Mouse (Mus musculus) kidney, embryonic 15.5 days (tissue): ENCODE results near the gene Mrtfb. TPM values are rescaled to one million over a fixed set of nuclear protein-coding genes. Genes with fewer than 3 reads are reported as not detected.

Experiments
- ATAC-seq: fragments of 200-750 bp; cut with Nextera tagmentation; replicated peaks from 2 replicates; pipeline ENCODE4 v1.8.0; 2017; ENCODE audit warnings: moderate TSS enrichment; ENCODE audit not compliant: low FRiP score
- H3K27ac ChIP-seq: fragments of 300-500 bp; sonication (generic); 2 replicates; pipeline ENCODE4 v1.5.1; 2015; ENCODE audit warnings: mild to moderate bottlenecking, inconsistent platforms
- H3K27me3 ChIP-seq: fragments of 300-500 bp; sonication (generic); 2 replicates; pipeline ENCODE4 v1.6.1; 2015; ENCODE audit warnings: inconsistent platforms
- H3K36me3 ChIP-seq: fragments of 300-500 bp; sonication (generic); 2 replicates; pipeline ENCODE4 v1.6.1; 2015; ENCODE audit warnings: inconsistent platforms
- H3K4me1 ChIP-seq: fragments of 300-500 bp; sonication (generic); 2 replicates; pipeline ENCODE4 v1.6.1; 2015; ENCODE audit warnings: inconsistent platforms
- H3K4me2 ChIP-seq: fragments of 300-500 bp; sonication (generic); 2 replicates; pipeline ENCODE4 v1.6.1; 2015; ENCODE audit warnings: moderate library complexity, mild to moderate bottlenecking, inconsistent platforms
- H3K4me3 ChIP-seq: fragments of 300-500 bp; sonication (generic); replicated peaks from 2 replicates; pipeline ENCODE4 v1.5.1; 2015; ENCODE audit warnings: mild to moderate bottlenecking, inconsistent platforms
- H3K9ac ChIP-seq: fragments of 300-500 bp; sonication (generic); 2 replicates; pipeline ENCODE4 v1.6.1; 2015; ENCODE audit warnings: mild to moderate bottlenecking, inconsistent platforms
- H3K9me3 ChIP-seq: fragments of 300-500 bp; sonication (generic); replicated peaks from 2 replicates; pipeline ENCODE4 v1.6.1; 2016; ENCODE audit warnings: inconsistent platforms
- WGBS: fragments of 180-500 bp; shearing (Covaris S2); methylation state at CpG from one replicate; pipeline ENCODE4 v1.1.7; 2015; ENCODE audit warnings: mixed read lengths; 5-methylcytosine and 5-hydroxymethylcytosine counted together
- polyA plus RNA-seq: library from polyadenylated mRNA; unstranded; fragments of >200 nt; fragmentation: Nextera tagmentation; extraction: Ambion mirVana; gene quantifications from 2 replicates; pipeline ENCODE4 v1.2.1, GENCODE M21; 2015

Gene Mrtfb
- polyA plus RNA-seq, 1 experiment from 2014 or later, result 21.2 TPM

GRCm38 (mm10) chr16:13430940-13431339 is 174.7 kb downstream of the Mrtfb start:
- Histone ChIP-seq H3K4me1 (0 out of 2 replicates have a peak, but pooled peaks cover 7% of the 10 kb centered on the region), H3K27me3 (no peaks in the 10 kb centered on the region), H3K27ac (no peak overlapping the region), H3K4me3 (no peak overlapping the region), H3K9me3 (no peaks in the 10 kb centered on the region), H3K4me2 (no peak overlapping the region), H3K36me3 (no peaks in the 10 kb centered on the region), H3K9ac (no peak overlapping the region)
- no peak for ATAC-seq
- WGBS, result 72% methylated on average over 1 of the region's 1 CpGs

GRCm38 (mm10) chr16:13435627-13436026 is 179.3 kb downstream of the Mrtfb start:
- 81% methylated on average over 2 of the region's 2 CpGs for WGBS
- no peak for ATAC-seq

GRCm38 (mm10) chr16:13437037-13437769 is 180.9 kb downstream of the Mrtfb start:
- Histone ChIP-seq H3K9ac (peak overlapping the region; percentile 51), H3K4me1 (peaks cover 7% of the 10 kb centered on the region; the same call in 1 of the 2 replicates), H3K9me3 (no peaks in the 10 kb centered on the region), H3K27ac (peak overlapping the region; percentile 61), H3K4me3 (peak overlapping the region; percentile 52), H3K4me2 (peak overlapping the region; percentile 70), H3K36me3 (no peaks in the 10 kb centered on the region), H3K27me3 (no peaks in the 10 kb centered on the region)
- peak; percentile 95 for ATAC-seq
- under 1% methylated on average over 58 of the region's 58 CpGs for WGBS

More at GRCm38 (mm10) chr16:13435627-13436026, 179.3 kb downstream of the Mrtfb start:
- no peak overlapping the region for H3K9ac ChIP-seq
- H3K9me3 ChIP-seq, result no peaks in the 10 kb centered on the region
- no peaks in the 10 kb centered on the region for H3K36me3 ChIP-seq
- peaks cover 14% of the 10 kb centered on the region; the same call in 1 of the 2 replicates for H3K4me1 ChIP-seq
- no peaks in the 10 kb centered on the region for H3K27me3 ChIP-seq
- H3K4me3 ChIP-seq, result no peak overlapping the region
- no peak overlapping the region for H3K4me2 ChIP-seq
- H3K27ac ChIP-seq, result no peak overlapping the region

GRCm38 (mm10) chr16:13437770-13438372 is 181.6 kb downstream of the Mrtfb start:
- H3K27ac ChIP-seq, result peak overlapping the region; percentile 61
- peak overlapping the region; percentile 51 for H3K9ac ChIP-seq
- peak overlapping the region; percentile 52 for H3K4me3 ChIP-seq
- H3K27me3 ChIP-seq, result no peaks in the 10 kb centered on the region
- no peaks in the 10 kb centered on the region for H3K36me3 ChIP-seq
- peak overlapping the region; percentile 70 for H3K4me2 ChIP-seq
- H3K9me3 ChIP-seq, result no peaks in the 10 kb centered on the region
- peaks cover 7% of the 10 kb centered on the region; the same call in 1 of the 2 replicates for H3K4me1 ChIP-seq
- ATAC-seq, result peak; percentile 52
- WGBS, result under 1% methylated on average over 24 of the region's 24 CpGs

GRCm38 (mm10) chr16:13440468-13440867 is 184.2 kb downstream of the Mrtfb start:
- H3K4me2 ChIP-seq, result no peak overlapping the region
- H3K4me1 ChIP-seq, result peaks cover 7% of the 10 kb centered on the region; the same call in 1 of the 2 replicates
- H3K36me3 ChIP-seq, result no peaks in the 10 kb centered on the region
- no peak overlapping the region for H3K27ac ChIP-seq
- H3K27me3 ChIP-seq, result no peaks in the 10 kb centered on the region
- ATAC-seq, result no peak
- no peaks in the 10 kb centered on the region for H3K9me3 ChIP-seq
- no peak overlapping the region for H3K9ac ChIP-seq
- 44% methylated on average over 6 of the region's 6 CpGs for WGBS
- no peak overlapping the region for H3K4me3 ChIP-seq

- Histone ChIP-seq H3K36me3 (no peaks in the 10 kb centered on the region), H3K4me3 (no peak overlapping the region), H3K4me2 (no peak overlapping the region), H3K9me3 (no peaks in the 10 kb centered on the region), H3K9ac (no peak overlapping the region), H3K27me3 (peaks cover 13% of the 10 kb centered on the region), H3K4me1 (peaks cover 17% of the 10 kb centered on the region), H3K27ac (no peak overlapping the region)
- WGBS, result 71% methylated on average over 1 of the region's 1 CpGs
- ATAC-seq, result no peak
Observed at GRCm38 (mm10) chr16:13443764-13444163, 187.5 kb downstream of the Mrtfb start.

- Histone ChIP-seq H3K27ac (no peak overlapping the region), H3K36me3 (no peaks in the 10 kb centered on the region), H3K4me1 (peaks cover 25% of the 10 kb centered on the region), H3K4me2 (no peak overlapping the region), H3K27me3 (peaks cover 30% of the 10 kb centered on the region), H3K4me3 (no peak overlapping the region), H3K9me3 (no peaks in the 10 kb centered on the region), H3K9ac (no peak overlapping the region)
- WGBS, result 66% methylated on average over 5 of the region's 5 CpGs
- ATAC-seq, result no peak
Observed at GRCm38 (mm10) chr16:13445461-13445860, 189.2 kb downstream of the Mrtfb start.

GRCm38 (mm10) chr16:13446488-13446887 is 190.2 kb downstream of the Mrtfb start:
- no peaks in the 10 kb centered on the region for H3K9me3 ChIP-seq
- H3K27ac ChIP-seq, result no peak overlapping the region
- H3K4me1 ChIP-seq, result peaks cover 25% of the 10 kb centered on the region
- peak overlapping the region; percentile 75 for H3K4me3 ChIP-seq
- peak overlapping the region; percentile 98 for H3K4me2 ChIP-seq
- no peak overlapping the region for H3K9ac ChIP-seq
- H3K36me3 ChIP-seq, result no peaks in the 10 kb centered on the region
- WGBS, result 15% methylated on average over 15 of the region's 15 CpGs
- ATAC-seq, result no peak
- peaks cover 31% of the 10 kb centered on the region for H3K27me3 ChIP-seq

- Histone ChIP-seq H3K9me3 (no peaks in the 10 kb centered on the region), H3K27ac (no peak overlapping the region), H3K9ac (no peak overlapping the region), H3K27me3 (peaks cover 31% of the 10 kb centered on the region), H3K4me2 (peak overlapping the region; percentile 98), H3K4me1 (peaks cover 25% of the 10 kb centered on the region), H3K4me3 (peak overlapping the region; percentile 75), H3K36me3 (no peaks in the 10 kb centered on the region)
- 2% methylated on average over 11 of the region's 11 CpGs for WGBS
- ATAC-seq, result peak; percentile 27
Observed at GRCm38 (mm10) chr16:13446971-13447283, 190.6 kb downstream of the Mrtfb start.

- peak overlapping the region; percentile 65 for H3K9ac ChIP-seq
- peaks cover 25% of the 10 kb centered on the region for H3K4me1 ChIP-seq
- H3K27ac ChIP-seq, result peak overlapping the region; percentile 16; the same call in 1 of the 2 replicates
- ATAC-seq, result peak; percentile 84
- H3K4me2 ChIP-seq, result peak overlapping the region; percentile 98
- WGBS, result under 1% methylated on average over 41 of the region's 43 CpGs
- no peaks in the 10 kb centered on the region for H3K9me3 ChIP-seq
- H3K4me3 ChIP-seq, result peak overlapping the region; percentile 75
- peaks cover 31% of the 10 kb centered on the region for H3K27me3 ChIP-seq
- no peaks in the 10 kb centered on the region for H3K36me3 ChIP-seq
Observed at GRCm38 (mm10) chr16:13447284-13448050, 191.2 kb downstream of the Mrtfb start.

GRCm38 (mm10) chr16:13448051-13448705 is 191.9 kb downstream of the Mrtfb start:
- Histone ChIP-seq H3K9me3 (no peaks in the 10 kb centered on the region), H3K4me3 (peak overlapping the region; percentile 75), H3K4me1 (peaks cover 25% of the 10 kb centered on the region), H3K27ac (no peak overlapping the region), H3K27me3 (peaks cover 31% of the 10 kb centered on the region), H3K36me3 (no peaks in the 10 kb centered on the region), H3K9ac (peak overlapping the region; percentile 65), H3K4me2 (peak overlapping the region; percentile 98)
- peak; percentile 72 for ATAC-seq
- WGBS, result under 1% methylated on average over 52 of the region's 52 CpGs
